ENCODE assay signal across 8 mouse cellular contexts in the genomic region with DNA sequence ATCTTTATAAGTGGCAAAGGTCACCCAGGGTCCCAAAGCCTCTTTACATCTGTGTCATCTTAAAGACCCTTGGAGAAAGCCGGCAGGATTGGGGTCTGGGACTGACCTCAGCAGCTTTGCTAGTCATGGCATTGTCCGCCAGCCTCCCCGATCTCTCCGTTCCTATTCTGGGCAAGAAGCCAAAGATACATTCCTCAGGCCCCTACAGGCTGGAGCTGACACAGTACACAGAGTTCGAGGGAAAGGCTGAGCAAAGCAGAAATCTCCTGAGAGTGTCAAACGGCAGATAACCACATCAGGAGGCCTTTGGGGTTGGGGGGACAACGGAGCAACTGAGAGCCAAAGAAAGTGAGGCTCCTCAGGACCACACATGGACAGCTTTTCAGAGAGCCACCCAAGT. TPM values are rescaled to one million over a fixed set of nuclear protein-coding genes. Genes with fewer than 3 reads are reported as not detected.
DNase-seq lines count a peak whose midpoint lies in the region; ATAC-seq and TF ChIP-seq lines count a peak whose summit lies in the region.
"Had no signal": no experiment of that assay in that cellular context is flagged by ENCODE, and none has a peak within 500 bp of the region (broad histone marks: within the 10 kb centered on the region; RNA-seq: fewer than 3 reads in every experiment).

No protein-coding gene starts in this region.

- no peaks in the 10 kb centered on the region for H3K79me2 ChIP-seq in heart, adult 2 months (replicated peaks; ENCODE audit: control insufficient read depth, insufficient read depth, low read length)

- no peak overlapping the region for H3K4me3 ChIP-seq in G1E (ENCODE audit: low read depth, low read length)
- no peak overlapping the region for H3K4me3 ChIP-seq in heart, adult 2 months
- H3K4me3 ChIP-seq in lung, embryonic 16.5 days (ENCODE audit: low read length): no peak overlapping the region
- H3K4me3 ChIP-seq: neural tube, embryonic 12.5 days had no signal

- no peaks in the 10 kb centered on the region for H3K36me3 ChIP-seq in G1E (replicated peaks)
- peaks cover 18% of the 10 kb centered on the region for H3K36me3 ChIP-seq in heart, adult 2 months (ENCODE audit: control insufficient read depth, insufficient read depth, low read length)
- H3K36me3 ChIP-seq in lung, embryonic 16.5 days (ENCODE audit: control insufficient read depth, insufficient read depth, low read length): no peaks in the 10 kb centered on the region
- H3K36me3 ChIP-seq: neural tube, embryonic 12.5 days had no signal

- DNase-seq in 3T3-L1 (ENCODE audit: low read depth, low spot score): peak; percentile 95
- peak; percentile 6 for DNase-seq in G1E (ENCODE audit: low spot score)
- peak; percentile 45 to 64 for DNase-seq in heart, adult 2 months
- DNase-seq in kidney, adult 11 months: peak; percentile 78
- no peak for DNase-seq in thymus, postnatal 25 days
- no peak for DNase-seq in thymus, postnatal 14 days

- ATAC-seq in G1E (ENCODE audit: extremely low read depth, insufficient number of reproducible peaks, low FRiP score, poor library complexity, severe bottlenecking): no peak
- ATAC-seq in lung, embryonic 16.5 days (ENCODE audit: low read depth): peak; percentile 91

- H3K4me1 ChIP-seq in G1E (ENCODE audit: insufficient read depth, low read depth, low read length): peaks cover 6% of the 10 kb centered on the region; the same call in 1 of the 2 replicates
- H3K4me1 ChIP-seq in heart, adult 2 months (ENCODE audit: control insufficient read depth, insufficient read depth, low read length): peaks cover 9% of the 10 kb centered on the region
- H3K4me1 ChIP-seq in lung, embryonic 16.5 days (replicated peaks; ENCODE audit: control insufficient read depth, insufficient read depth, low read length): peaks cover 13% of the 10 kb centered on the region

- 0% methylated on average over 7 of the region's 7 CpGs for WGBS in heart, adult 2 months
- WGBS in lung, embryonic 16.5 days: 7% methylated on average over 7 of the region's 7 CpGs

- no peak overlapping the region; the same call in 1 of the 2 replicates for H3K4me2 ChIP-seq in lung, embryonic 16.5 days (ENCODE audit: low read depth, low read length)
- H3K4me2 ChIP-seq: neural tube, embryonic 12.5 days had no signal

- peak overlapping the region; percentile 45 for H3K27ac ChIP-seq in heart, adult 2 months
- peak overlapping the region; percentile 78 for H3K27ac ChIP-seq in lung, embryonic 16.5 days (ENCODE audit: low read length)
- H3K27ac ChIP-seq: neural tube, embryonic 12.5 days had no signal

- TF ChIP-seq POLR2A in heart, adult 2 months (IDR thresholded peaks at IDR 0.05; ENCODE audit: insufficient read depth, low read depth, low read length): no peak

- no peak for TF ChIP-seq EP300 in heart, adult 2 months (IDR thresholded peaks at IDR 0.05; ENCODE audit: insufficient read depth, low read depth, low read length)

- no peak overlapping the region for H3K9ac ChIP-seq in heart, adult 2 months (ENCODE audit: low read depth, low read length)
- H3K9ac ChIP-seq in lung, embryonic 16.5 days (ENCODE audit: low read length): peak overlapping the region; percentile 44; the same call in 1 of the 2 replicates
- H3K9ac ChIP-seq: neural tube, embryonic 12.5 days had no signal

- intact Hi-C loops in heart, adult 2 months (cut with DNase I): no loop called here

- no peak for TF ChIP-seq CTCF in G1E (IDR thresholded peaks at IDR 0.05; ENCODE audit: low read depth, low read length)
- TF ChIP-seq CTCF in heart, adult 2 months (IDR thresholded peaks at IDR 0.05): peak; percentile 43

- H3K27me3 ChIP-seq in G1E (ENCODE audit: insufficient read depth, low read length): peaks cover 43% of the 10 kb centered on the region
- H3K27me3 ChIP-seq in heart, adult 2 months (ENCODE audit: control insufficient read depth, insufficient read depth, low read length): no peaks in the 10 kb centered on the region
- H3K27me3 ChIP-seq in lung, embryonic 16.5 days (ENCODE audit: control insufficient read depth, insufficient read depth, low read depth, low read length): no peaks in the 10 kb centered on the region

- peaks cover 6% of the 10 kb centered on the region; the same call in 1 of the 2 replicates for H3K9me3 ChIP-seq in G1E (replicated peaks)
- no peaks in the 10 kb centered on the region for H3K9me3 ChIP-seq in lung, embryonic 16.5 days (ENCODE audit: control insufficient read depth, low read length)
- H3K9me3 ChIP-seq: neural tube, embryonic 12.5 days had no signal

RNA-seq across cellular contexts. Expression of gene Snta1, which starts 5.1 kb away (rescaled TPM):
- total RNA-seq in G1E (2014; fragmentation: Nextera tagmentation) (not detected in 2 replicates), G1E (2017) (not detected in 2 replicates)
- not detected in 2 replicates for polyA plus RNA-seq in G1E (2012)
- total RNA-seq in heart, adult 2 months (2021): 10 to 100 TPM; 73.6 to 95.0 TPM
- polyA plus RNA-seq in heart, adult 2 months (2012; rRNA removed): 64.8 and 66.0 TPM in 2 replicates
- 8.2 and 8.4 TPM in 2 replicates for polyA plus RNA-seq in lung, embryonic 16.5 days (2015; fragmentation: Nextera tagmentation; extraction: Ambion mirVana)

RNA-seq across cellular contexts. Expression of gene Cdk5rap1, which starts 30.0 kb away (rescaled TPM):
- total RNA-seq in G1E (2014; fragmentation: Nextera tagmentation) (20.0 and 24.8 TPM in 2 replicates), G1E (2017) (21.7 and 21.8 TPM in 2 replicates)
- 0.81 and 1.2 TPM in 2 replicates for polyA plus RNA-seq in G1E (2012)
- total RNA-seq in heart, adult 2 months (2021): 10 to 100 TPM; 20.1 to 20.2 TPM
- 10.5 and 21.1 TPM in 2 replicates for polyA plus RNA-seq in heart, adult 2 months (2012; rRNA removed)
- 19.1 and 19.7 TPM in 2 replicates for polyA plus RNA-seq in lung, embryonic 16.5 days (2015; fragmentation: Nextera tagmentation; extraction: Ambion mirVana)

RNA-seq across cellular contexts. Expression of gene Cbfa2t2, which starts 33.5 kb away (rescaled TPM):
- total RNA-seq in G1E (2014; fragmentation: Nextera tagmentation) (29.8 and 34.6 TPM in 2 replicates), G1E (2017) (13.4 and 13.7 TPM in 2 replicates)
- polyA plus RNA-seq in G1E (2012): 7.3 and 7.8 TPM in 2 replicates
- 10 to 100 TPM; 15.6 to 17.3 TPM for total RNA-seq in heart, adult 2 months (2021)
- 7.8 and 14.4 TPM in 2 replicates for polyA plus RNA-seq in heart, adult 2 months (2012; rRNA removed)
- 34.0 and 34.9 TPM in 2 replicates for polyA plus RNA-seq in lung, embryonic 16.5 days (2015; fragmentation: Nextera tagmentation; extraction: Ambion mirVana)

Comparison
In these comparisons a context has a peak if more than half of its experiments do, and no peak if none do; other contexts are left out.
1. DNase-seq: peak in 3T3-L1 (single experiment), G1E (single experiment), heart, adult 2 months (2 of 2) and kidney, adult 11 months (single experiment); none in thymus, postnatal 25 days (single experiment) and thymus, postnatal 14 days (single experiment).